Mouse (Mus musculus): ENCODE results near the gene Olfr1418.

- no peak for TF ChIP-seq CTCF (IDR thresholded peaks at IDR 0.05; ENCODE audit: insufficient read depth, low read length)
- no peak for TF ChIP-seq POLR2A (IDR thresholded peaks at IDR 0.05; ENCODE audit: borderline replicate concordance, extremely low read depth, low read depth, low read length)
Measured at GRCm38 (mm10) chr19:11813136-11813535, 47.7 kb downstream of the Olfr1418 start.
